Mouse (Mus musculus) stomach, postnatal 0 days (tissue): ENCODE data around the gene Mpnd.

Experiments used
- CTCF ChIP-seq: IDR thresholded peaks from 2 replicates; pipeline ENCODE4 v1.5.1; 2016; ENCODE audit warnings: antibody characterized with exemption, low read depth, mild to moderate bottlenecking, moderate library complexity
- EP300 ChIP-seq: optimal IDR thresholded peaks from 2 replicates; pipeline ENCODE3; 2016; ENCODE audit warnings: antibody characterized with exemption

- TF ChIP-seq EP300 (no peak), CTCF (no peak)
Observed at GRCm38 (mm10) chr17:56017848-56018247, 12.3 kb downstream of the Mpnd start.
